Mouse (Mus musculus): ENCODE results near the gene Akap2.

DNA sequence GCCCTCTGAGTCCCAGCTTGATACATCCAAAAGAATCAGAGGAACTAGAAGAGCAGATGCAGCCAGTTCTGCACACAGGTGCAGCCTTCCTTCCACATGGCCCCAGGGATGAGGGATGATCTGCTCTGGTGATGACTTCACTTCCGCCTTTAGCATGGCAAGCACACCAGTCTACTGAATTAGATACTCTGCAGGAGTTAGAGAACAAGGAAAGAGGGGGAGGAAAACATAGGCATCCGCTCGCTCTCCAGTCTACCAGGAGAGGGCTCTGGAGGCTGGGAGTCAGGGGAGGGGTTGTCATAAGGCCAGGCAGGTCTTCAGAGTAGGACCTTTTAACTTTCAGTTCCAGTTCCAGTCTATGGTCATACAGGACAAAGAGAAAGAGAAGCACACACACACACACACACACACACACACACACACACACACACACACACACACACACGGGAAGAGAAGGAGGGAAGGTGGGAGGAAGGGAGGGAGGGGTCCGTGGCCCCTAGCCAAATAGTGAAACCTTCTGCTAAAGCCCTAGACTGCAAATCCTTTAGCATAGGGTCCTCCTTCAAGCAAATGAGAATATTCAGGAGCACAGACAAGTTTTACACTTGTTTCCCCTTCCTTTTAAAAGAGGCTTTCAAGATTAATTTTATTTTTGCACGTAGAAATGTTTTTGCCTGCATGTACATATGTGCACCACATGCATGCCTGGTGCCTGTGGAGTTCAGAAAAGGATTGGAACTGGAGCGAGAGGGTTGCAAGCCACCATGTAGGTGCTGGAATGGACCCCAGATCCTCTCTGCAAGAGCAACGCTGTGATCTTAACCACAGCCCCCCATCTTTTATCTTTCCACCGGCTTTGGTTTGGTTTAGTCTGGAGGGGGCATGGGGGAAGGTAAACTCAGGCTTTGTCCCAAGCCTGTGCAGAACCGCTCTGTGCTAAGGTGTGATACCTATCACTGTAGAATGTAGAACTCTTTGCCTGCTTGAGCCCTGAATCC lies 197.0 kb downstream of the Akap2 start:
- TF ChIP-seq ZKSCAN1 (IDR thresholded peaks at IDR 0.05; ENCODE audit: low read depth, low read length) (no peak), POLR2A (IDR thresholded peaks at IDR 0.05; ENCODE audit: control insufficient read depth in 1 of 2, insufficient read depth in 1 of 2, low read depth in 1 of 2, low read length in 2 of 2, poor library complexity in 1 of 2) (no peak), RCOR1 (IDR thresholded peaks at IDR 0.05; ENCODE audit: low read depth, low read length) (no peak), KAT2A (conservative IDR thresholded peaks at IDR 0.05; ENCODE audit: low read depth, low read length) (no peak), CTCF (IDR thresholded peaks at IDR 0.05 in 2 of 3, conservative IDR thresholded peaks at IDR 0.05 in 1 of 3; ENCODE audit: control insufficient read depth in 1 of 3, insufficient read depth in 1 of 3, low read depth in 2 of 3, low read length in 3 of 3, poor library complexity in 1 of 3, severe bottlenecking in 1 of 3) (no peak), NRF1 (IDR thresholded peaks at IDR 0.05; ENCODE audit: insufficient read depth, low read depth, low read length, poor library complexity, severe bottlenecking) (no peak), POLR2AphosphoS2 (IDR thresholded peaks at IDR 0.05; ENCODE audit: low read length) (no peak), EP300 (IDR thresholded peaks at IDR 0.05; ENCODE audit: low read depth in 1 of 2, low read length in 2 of 2) (no peak), HCFC1 (IDR thresholded peaks at IDR 0.05; ENCODE audit: low read depth, low read length) (no peak), E2F4 (IDR thresholded peaks at IDR 0.05; ENCODE audit: borderline replicate concordance, low read depth, low read length) (no peak)
